Mouse (Mus musculus): Measurements from ENCODE around the gene Hes2. TPM values are rescaled to one million over a fixed set of nuclear protein-coding genes. Genes with fewer than 3 reads are reported as not detected.
A peak's percentile ranks its signal among the peaks of the same experiment; 100 is the strongest.

Gene Hes2
- polyA plus RNA-seq, 1 experiment from 2014 or later, result 0.22 TPM

DNA sequence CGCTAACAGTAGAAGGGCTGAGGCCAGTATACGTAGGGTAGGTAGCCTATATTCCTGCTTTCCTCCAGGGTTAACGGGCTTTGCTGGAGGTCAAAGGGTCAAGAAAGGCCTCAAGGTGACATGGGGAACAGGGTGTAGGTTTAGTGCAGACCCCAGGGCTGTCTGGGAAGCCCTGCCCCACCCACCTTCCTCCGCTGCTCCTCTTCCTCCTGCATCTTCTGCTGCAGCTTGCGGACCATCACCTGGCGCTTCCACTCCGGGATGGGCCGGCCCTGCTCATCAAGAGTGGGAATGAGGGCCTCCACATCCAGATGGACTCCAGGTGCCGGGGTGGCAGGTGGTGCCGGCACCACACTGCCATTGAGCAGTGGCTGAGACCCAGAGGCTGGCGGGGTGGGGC is 30.8 kb upstream of the Hes2 start:
- Histone ChIP-seq H3K4me3 (ENCODE audit: low read depth, low read length) (no peak overlapping the region), H3K27me3 (ENCODE audit: control insufficient read depth, insufficient read depth, low read length) (peaks cover 96% of the 10 kb centered on the region), H3K4me1 (ENCODE audit: control insufficient read depth, insufficient read depth, low read length) (peaks cover 39% of the 10 kb centered on the region), H3K9me3 (replicated peaks; ENCODE audit: control insufficient read depth, low read length) (no peaks in the 10 kb centered on the region), H3K36me3 (replicated peaks; ENCODE audit: control insufficient read depth, insufficient read depth, low read depth, low read length) (no peaks in the 10 kb centered on the region), H3K27ac (replicated peaks; ENCODE audit: low read depth, low read length) (no peak overlapping the region), H3K9ac (replicated peaks; ENCODE audit: low read length) (no peak overlapping the region), H3K4me2 (ENCODE audit: low read depth, low read length) (no peak overlapping the region)
- WGBS, result 83% methylated on average over 11 of the region's 11 CpGs
- DNase-seq (ENCODE audit: low spot score) (no peak), ATAC-seq (replicated peaks; ENCODE audit: insufficient number of reproducible peaks, low FRiP score, low TSS enrichment, low read depth) (no peak)

DNA sequence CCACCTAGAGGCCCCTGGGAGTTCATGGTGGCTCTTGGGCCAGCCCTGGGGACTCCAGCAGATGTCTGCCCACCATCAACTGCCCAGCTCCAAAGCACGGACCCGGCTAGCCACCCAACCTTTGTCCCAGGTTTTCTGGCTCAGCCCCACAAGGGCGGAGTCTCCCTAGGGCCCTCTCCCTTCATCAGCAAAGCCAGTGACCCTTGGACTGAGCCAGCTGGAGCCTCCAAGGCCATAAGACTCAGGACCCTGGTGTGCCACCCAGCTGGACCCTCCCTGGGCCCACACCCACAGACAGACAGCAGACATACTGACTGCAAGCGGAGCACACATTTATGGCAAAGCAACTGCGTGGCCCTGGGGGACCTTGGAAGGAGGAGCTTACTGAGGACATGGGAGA is 29.9 kb upstream of the Hes2 start:
- ATAC-seq (replicated peaks; ENCODE audit: insufficient number of reproducible peaks, low FRiP score, low TSS enrichment, low read depth) (no peak), DNase-seq (ENCODE audit: low spot score) (no peak)
- WGBS, result 64% methylated on average over 5 of the region's 5 CpGs
- H3K4me2 ChIP-seq (ENCODE audit: low read depth, low read length), result no peak overlapping the region
- H3K36me3 ChIP-seq (replicated peaks; ENCODE audit: control insufficient read depth, insufficient read depth, low read depth, low read length), result no peaks in the 10 kb centered on the region
- no peak overlapping the region for H3K27ac ChIP-seq (replicated peaks; ENCODE audit: low read depth, low read length)
- H3K4me1 ChIP-seq (ENCODE audit: control insufficient read depth, insufficient read depth, low read length), result peaks cover 39% of the 10 kb centered on the region
- H3K9me3 ChIP-seq (replicated peaks; ENCODE audit: control insufficient read depth, low read length), result no peaks in the 10 kb centered on the region
- H3K27me3 ChIP-seq (ENCODE audit: control insufficient read depth, insufficient read depth, low read length), result peaks cover 92% of the 10 kb centered on the region
- no peak overlapping the region for H3K4me3 ChIP-seq (ENCODE audit: low read depth, low read length)
- no peak overlapping the region for H3K9ac ChIP-seq (replicated peaks; ENCODE audit: low read length)

DNA sequence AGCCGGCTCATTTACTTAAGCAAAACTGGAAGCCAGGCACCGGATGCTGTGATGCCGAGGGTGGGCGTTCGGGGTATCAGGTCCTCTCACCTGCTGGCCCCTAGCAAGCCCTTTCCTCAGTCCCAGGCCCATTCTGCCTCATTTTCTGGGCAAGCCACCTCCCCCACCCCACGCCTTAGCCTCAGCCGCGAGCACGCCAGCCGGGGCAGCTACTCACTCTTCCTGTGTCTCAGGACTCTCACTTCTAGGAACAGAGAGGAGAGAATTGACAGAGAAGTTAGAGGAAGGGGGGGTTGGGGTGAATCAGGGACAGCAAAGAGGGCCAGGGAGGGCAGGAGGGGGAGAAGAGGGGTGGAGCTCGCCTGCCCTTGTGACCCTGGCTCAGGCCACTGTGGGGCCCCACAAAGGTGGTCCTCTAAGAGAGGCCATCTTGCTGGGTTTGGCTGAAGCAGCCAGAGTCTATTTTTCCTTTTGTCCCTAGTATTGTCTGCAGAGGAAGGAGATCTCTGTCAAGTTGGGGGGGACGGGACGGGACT is 29.2 kb upstream of the Hes2 start:
- peaks cover 39% of the 10 kb centered on the region for H3K4me1 ChIP-seq (ENCODE audit: control insufficient read depth, insufficient read depth, low read length)
- no peak overlapping the region for H3K27ac ChIP-seq (replicated peaks; ENCODE audit: low read depth, low read length)
- DNase-seq (ENCODE audit: low spot score), result no peak
- 13% methylated on average over 13 of the region's 13 CpGs for WGBS
- ATAC-seq (replicated peaks; ENCODE audit: insufficient number of reproducible peaks, low FRiP score, low TSS enrichment, low read depth), result no peak
- no peak overlapping the region for H3K9ac ChIP-seq (replicated peaks; ENCODE audit: low read length)
- no peak overlapping the region; the same call in 1 of the 2 replicates for H3K4me2 ChIP-seq (ENCODE audit: low read depth, low read length)
- H3K9me3 ChIP-seq (replicated peaks; ENCODE audit: control insufficient read depth, low read length), result no peaks in the 10 kb centered on the region
- no peaks in the 10 kb centered on the region for H3K36me3 ChIP-seq (replicated peaks; ENCODE audit: control insufficient read depth, insufficient read depth, low read depth, low read length)
- H3K4me3 ChIP-seq (ENCODE audit: low read depth, low read length), result no peak overlapping the region
- H3K27me3 ChIP-seq (ENCODE audit: control insufficient read depth, insufficient read depth, low read length), result peaks cover 90% of the 10 kb centered on the region

DNA sequence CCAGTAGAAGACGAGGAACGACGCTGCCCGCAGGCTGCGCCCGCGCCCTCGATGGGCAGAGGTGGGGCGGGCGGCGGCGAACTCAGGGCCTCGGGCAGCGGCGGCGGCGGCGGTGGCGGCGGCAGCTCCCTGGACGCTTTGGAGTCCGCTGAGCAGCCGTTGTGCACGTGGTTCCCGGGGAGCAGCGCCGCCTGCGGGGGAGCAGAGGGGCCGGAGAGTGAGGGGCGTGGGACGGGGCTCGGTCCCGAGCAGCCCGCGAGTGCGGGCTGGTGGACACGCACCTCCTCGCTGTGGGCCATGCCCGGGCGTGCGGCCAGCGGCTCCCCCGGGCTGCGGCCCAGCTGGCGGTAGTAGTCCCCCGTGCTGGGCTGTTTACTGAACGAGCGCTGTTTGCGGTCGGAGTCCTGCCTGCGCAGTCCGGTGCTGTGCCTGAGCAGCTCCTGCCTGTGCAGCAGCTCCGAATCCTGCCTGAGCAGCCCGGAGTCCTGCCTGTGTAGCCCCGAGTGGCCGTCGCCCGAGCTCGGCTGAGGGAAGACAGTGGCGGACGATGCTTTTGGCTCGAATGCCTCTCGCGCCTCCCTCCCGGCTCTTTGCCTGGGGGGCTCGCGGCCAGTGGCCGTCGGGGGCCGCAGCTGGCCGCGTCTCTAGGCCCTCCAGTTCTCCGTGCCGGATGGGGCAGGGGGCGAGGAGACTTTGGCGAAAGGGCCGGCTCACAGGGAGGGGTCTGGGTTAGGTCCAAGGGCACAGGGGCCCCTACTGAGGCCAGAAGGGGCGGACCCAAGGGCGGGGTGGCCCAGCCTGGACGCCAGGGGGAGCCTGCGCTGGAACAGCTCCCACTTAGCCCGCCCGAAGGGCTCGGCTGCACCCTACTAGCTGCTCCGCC is 27.7 kb upstream of the Hes2 start:
- no peaks in the 10 kb centered on the region for H3K36me3 ChIP-seq (replicated peaks; ENCODE audit: control insufficient read depth, insufficient read depth, low read depth, low read length)
- peaks cover 76% of the 10 kb centered on the region for H3K27me3 ChIP-seq (ENCODE audit: control insufficient read depth, insufficient read depth, low read length)
- ATAC-seq (replicated peaks; ENCODE audit: insufficient number of reproducible peaks, low FRiP score, low TSS enrichment, low read depth) (peak; percentile 55), DNase-seq (ENCODE audit: low spot score) (peak; percentile 65)
- peak overlapping the region; percentile 20; the same call in 1 of the 2 replicates for H3K27ac ChIP-seq (replicated peaks; ENCODE audit: low read depth, low read length)
- peak overlapping the region; percentile 58 for H3K4me2 ChIP-seq (ENCODE audit: low read depth, low read length)
- peaks cover 32% of the 10 kb centered on the region for H3K4me1 ChIP-seq (ENCODE audit: control insufficient read depth, insufficient read depth, low read length)
- H3K9ac ChIP-seq (replicated peaks; ENCODE audit: low read length), result peak overlapping the region; percentile 44; the same call in 1 of the 2 replicates
- H3K9me3 ChIP-seq (replicated peaks; ENCODE audit: control insufficient read depth, low read length), result no peaks in the 10 kb centered on the region
- H3K4me3 ChIP-seq (ENCODE audit: low read depth, low read length), result peak overlapping the region; percentile 34
- under 1% methylated on average over 78 of the region's 85 CpGs for whole genome bisulfite sequencing

DNA sequence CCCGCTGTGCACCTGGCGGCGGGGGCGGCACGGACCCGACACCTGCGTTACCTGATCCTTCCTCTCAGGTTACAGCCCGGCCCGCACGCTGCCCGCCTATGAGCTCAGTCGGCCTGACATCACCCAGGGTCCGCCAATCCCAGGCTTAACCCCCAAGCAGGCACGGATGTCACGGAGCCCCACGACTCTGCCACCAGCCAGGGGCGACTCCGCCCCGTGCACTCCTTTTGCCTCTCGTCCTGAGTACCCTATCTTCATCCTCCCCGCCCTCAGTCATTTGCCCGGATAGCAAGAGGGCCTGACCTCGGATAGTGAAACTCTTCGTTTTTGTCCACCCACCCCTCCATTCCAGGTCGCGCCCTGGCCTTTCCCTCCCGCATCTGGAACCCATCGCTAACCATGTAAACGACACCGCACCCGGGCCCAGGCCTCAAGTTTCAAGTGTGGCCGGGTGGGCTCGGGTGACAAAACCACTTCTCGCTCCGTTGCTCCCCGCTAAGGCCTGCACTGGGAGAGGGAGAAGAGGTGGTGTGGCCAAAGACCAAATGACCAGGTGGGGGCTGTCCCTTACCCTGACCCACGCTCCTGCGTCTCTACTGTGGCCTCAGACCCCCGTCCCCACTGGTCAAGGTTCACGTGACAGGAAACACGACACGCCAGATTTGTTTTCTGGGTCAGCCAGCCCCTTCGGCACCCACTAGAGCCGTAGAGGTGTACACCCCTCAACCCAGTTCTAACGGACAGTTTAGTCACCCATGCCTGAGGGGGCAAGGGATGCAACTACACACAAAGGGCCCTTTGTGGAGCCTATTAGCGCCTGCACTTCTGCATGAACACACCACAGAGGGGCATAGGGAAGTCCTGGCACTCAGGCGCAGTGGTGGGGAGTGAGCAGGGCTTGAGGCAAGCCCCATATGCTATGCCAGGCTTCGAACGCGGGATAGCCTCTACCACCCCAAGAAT is 26.6 kb upstream of the Hes2 start:
- Histone ChIP-seq H3K27ac (replicated peaks; ENCODE audit: low read depth, low read length) (no peak overlapping the region), H3K36me3 (replicated peaks; ENCODE audit: control insufficient read depth, insufficient read depth, low read depth, low read length) (no peaks in the 10 kb centered on the region), H3K4me1 (ENCODE audit: control insufficient read depth, insufficient read depth, low read length) (peaks cover 24% of the 10 kb centered on the region), H3K4me3 (ENCODE audit: low read depth, low read length) (peak overlapping the region; percentile 34), H3K4me2 (ENCODE audit: low read depth, low read length) (peak overlapping the region; percentile 58), H3K9me3 (replicated peaks; ENCODE audit: control insufficient read depth, low read length) (no peaks in the 10 kb centered on the region), H3K27me3 (ENCODE audit: control insufficient read depth, insufficient read depth, low read length) (peaks cover 65% of the 10 kb centered on the region), H3K9ac (replicated peaks; ENCODE audit: low read length) (no peak overlapping the region; the same call in 1 of the 2 replicates)
- peak; percentile 55 for DNase-seq (ENCODE audit: low spot score)
- 2% methylated on average over 50 of the region's 50 CpGs for WGBS
- no peak for ATAC-seq (replicated peaks; ENCODE audit: insufficient number of reproducible peaks, low FRiP score, low TSS enrichment, low read depth)

DNA sequence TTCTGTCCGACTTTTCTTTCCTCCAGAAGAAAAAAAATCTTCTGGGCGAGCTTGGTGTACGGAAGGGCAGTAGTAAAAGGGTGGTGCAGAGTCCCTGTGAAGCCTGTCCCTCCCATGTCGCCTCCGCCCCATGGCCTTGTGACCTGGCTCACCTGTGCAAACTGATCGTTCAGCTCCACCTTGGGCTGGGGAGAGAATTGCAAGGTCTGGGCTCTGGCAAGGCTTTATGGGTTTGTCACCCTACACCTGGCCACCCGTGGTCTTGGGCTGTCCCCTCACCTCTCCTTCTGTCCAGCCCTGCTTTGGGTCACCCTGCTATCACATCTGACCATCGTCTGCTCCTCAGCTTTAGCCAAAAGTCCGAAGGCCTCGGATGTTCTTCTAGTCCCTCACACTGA is 25.9 kb upstream of the Hes2 start:
- no peak overlapping the region for H3K4me2 ChIP-seq (ENCODE audit: low read depth, low read length)
- no peaks in the 10 kb centered on the region for H3K9me3 ChIP-seq (replicated peaks; ENCODE audit: control insufficient read depth, low read length)
- 20% methylated on average over 10 of the region's 10 CpGs for WGBS

DNA sequence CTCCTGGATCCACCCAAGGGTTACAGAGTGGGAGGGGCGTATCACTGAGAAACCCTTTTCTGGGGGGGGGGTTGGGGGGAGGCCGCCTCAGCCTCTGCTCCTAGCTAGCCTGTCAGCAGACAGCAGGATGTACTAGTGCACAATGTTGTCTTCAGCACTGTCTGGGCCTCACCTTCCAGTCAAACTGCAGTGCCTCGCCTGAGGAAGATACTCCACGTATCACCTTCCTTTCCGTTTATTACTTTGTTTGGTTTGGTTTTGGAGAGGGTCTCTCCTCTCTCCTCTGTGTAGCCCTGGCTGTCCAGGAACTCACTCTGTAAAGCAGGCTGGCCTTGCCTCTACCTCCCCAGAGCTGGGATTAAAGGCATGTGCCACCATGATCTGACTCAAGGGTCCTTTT is 25.5 kb upstream of the Hes2 start:
- Histone ChIP-seq H3K27me3 (ENCODE audit: control insufficient read depth, insufficient read depth, low read length) (peaks cover 55% of the 10 kb centered on the region), H3K4me1 (ENCODE audit: control insufficient read depth, insufficient read depth, low read length) (peaks cover 24% of the 10 kb centered on the region), H3K9me3 (replicated peaks; ENCODE audit: control insufficient read depth, low read length) (no peaks in the 10 kb centered on the region), H3K4me3 (ENCODE audit: low read depth, low read length) (no peak overlapping the region), H3K36me3 (replicated peaks; ENCODE audit: control insufficient read depth, insufficient read depth, low read depth, low read length) (no peaks in the 10 kb centered on the region), H3K27ac (replicated peaks; ENCODE audit: low read depth, low read length) (no peak overlapping the region), H3K4me2 (ENCODE audit: low read depth, low read length) (no peak overlapping the region), H3K9ac (replicated peaks; ENCODE audit: low read length) (no peak overlapping the region)
- no peak for ATAC-seq (replicated peaks; ENCODE audit: insufficient number of reproducible peaks, low FRiP score, low TSS enrichment, low read depth)
- no peak for DNase-seq (ENCODE audit: low spot score)
- 47% methylated on average over 5 of the region's 5 CpGs for WGBS

More for the DNA sequence above, 25.9 kb upstream of the Hes2 start:
- Histone ChIP-seq H3K9ac (replicated peaks; ENCODE audit: low read length) (no peak overlapping the region), H3K27me3 (ENCODE audit: control insufficient read depth, insufficient read depth, low read length) (peaks cover 58% of the 10 kb centered on the region), H3K27ac (replicated peaks; ENCODE audit: low read depth, low read length) (no peak overlapping the region), H3K4me1 (ENCODE audit: control insufficient read depth, insufficient read depth, low read length) (peaks cover 24% of the 10 kb centered on the region), H3K4me3 (ENCODE audit: low read depth, low read length) (no peak overlapping the region), H3K36me3 (replicated peaks; ENCODE audit: control insufficient read depth, insufficient read depth, low read depth, low read length) (no peaks in the 10 kb centered on the region)
- ATAC-seq (replicated peaks; ENCODE audit: insufficient number of reproducible peaks, low FRiP score, low TSS enrichment, low read depth) (no peak), DNase-seq (ENCODE audit: low spot score) (no peak)
